Mouse (Mus musculus) erythroblast, embryonic 14.5 days (primary cell): ENCODE measurements around the gene Tmem186. TPM values are rescaled to one million over a fixed set of nuclear protein-coding genes. Genes with fewer than 3 reads are reported as not detected.

Experiments
- H3K27me3 ChIP-seq: 2 replicates; pipeline ENCODE4 v1.6.1; 2012; ENCODE audit warnings: inconsistent platforms; ENCODE audit not compliant: control insufficient read depth
- H3K36me3 ChIP-seq: 2 replicates; pipeline ENCODE4 v1.6.1; 2012; ENCODE audit warnings: mild to moderate bottlenecking, inconsistent platforms; ENCODE audit not compliant: control insufficient read depth
- H3K4me1 ChIP-seq: 2 replicates; pipeline ENCODE4 v1.6.1; 2012; ENCODE audit warnings: inconsistent platforms; ENCODE audit not compliant: control insufficient read depth
- H3K4me3 ChIP-seq: replicated peaks from 2 replicates; pipeline ENCODE3; 2012; ENCODE audit warnings: moderate library complexity, mild to moderate bottlenecking, inconsistent platforms
- H3K9me3 ChIP-seq: 2 replicates; pipeline ENCODE4 v1.6.1; 2012; ENCODE audit warnings: low read length, inconsistent platforms, mixed read lengths; ENCODE audit not compliant: control insufficient read depth
- GATA1 ChIP-seq: IDR thresholded peaks from 2 replicates; pipeline ENCODE4 v1.6.1; 2012; ENCODE audit warnings: low read length, inconsistent platforms, mixed read lengths
- TAL1 ChIP-seq: IDR thresholded peaks from 3 replicates; pipeline ENCODE4 v1.6.1; 2012; ENCODE audit warnings: low read length, inconsistent platforms, mixed read lengths
- polyA plus RNA-seq: library from polyadenylated mRNA; stranded (reverse); fragments of >175 nt; gene quantifications from 2 replicates; pipeline ENCODE4 v1.2.3, GENCODE M21; 2012

The Tmem186 gene
- polyA plus RNA-seq, 1 experiment: 0.35 TPM

DNA sequence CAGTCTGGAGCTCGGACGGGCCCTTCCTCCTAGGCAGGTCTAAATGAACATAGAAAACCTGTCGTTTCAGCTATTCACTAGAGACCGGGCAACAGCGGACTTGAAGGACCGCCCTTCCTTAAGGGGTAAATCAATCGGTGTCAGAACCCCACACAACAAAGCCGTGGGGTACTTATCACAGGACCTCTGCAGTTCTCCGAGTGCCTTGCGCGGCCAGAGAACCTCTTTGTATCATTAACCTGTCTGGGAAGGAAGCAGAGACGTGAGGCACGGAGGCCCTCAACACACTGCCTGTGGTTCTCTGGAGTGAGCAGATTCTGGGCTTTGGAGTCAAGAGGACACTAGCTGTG is 670 bp downstream of the Tmem186 start:
- no peaks in the 10 kb centered on the region for H3K27me3 ChIP-seq
- TF ChIP-seq TAL1: no peak
- TF ChIP-seq GATA1: no peak
- H3K36me3 ChIP-seq: peaks cover 70% of the 10 kb centered on the region
- no peaks in the 10 kb centered on the region for H3K9me3 ChIP-seq
- peaks cover 62% of the 10 kb centered on the region for H3K4me1 ChIP-seq
- peak overlapping the region; percentile 77 for H3K4me3 ChIP-seq

DNA sequence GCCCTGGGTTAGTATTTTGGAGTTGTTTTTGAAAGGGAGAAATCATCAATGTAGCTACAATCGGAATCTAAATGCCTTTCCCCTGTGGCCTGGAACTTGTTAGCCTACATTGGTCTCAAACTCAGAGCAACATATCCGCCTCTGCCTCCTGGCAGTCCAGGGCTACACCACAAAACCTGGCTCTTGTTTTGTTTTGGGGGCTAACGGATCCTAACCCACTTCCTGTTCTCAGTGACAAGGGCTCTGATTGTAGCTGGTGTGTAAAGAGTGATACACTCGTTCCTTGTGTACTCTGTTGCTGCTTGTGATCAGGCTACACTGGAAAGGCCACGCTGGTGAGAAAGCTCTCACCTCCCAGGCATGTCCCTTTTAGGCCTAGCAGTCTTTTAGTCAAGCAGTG is 6.1 kb downstream of the Tmem186 start:
- Histone ChIP-seq H3K36me3 (peaks cover 57% of the 10 kb centered on the region), H3K4me1 (peaks cover 22% of the 10 kb centered on the region)
- TF ChIP-seq TAL1: no peak
- no peak for TF ChIP-seq GATA1

GRCm38 (mm10) chr16:8630419-8630818 is 7.1 kb downstream of the Tmem186 start:
- Histone ChIP-seq H3K4me1 (peaks cover 12% of the 10 kb centered on the region), H3K27me3 (no peaks in the 10 kb centered on the region), H3K36me3 (peaks cover 49% of the 10 kb centered on the region), H3K9me3 (no peaks in the 10 kb centered on the region), H3K4me3 (no peak overlapping the region)
- TF ChIP-seq TAL1 (no peak), GATA1 (no peak)

More for the DNA sequence above, 6.1 kb downstream of the Tmem186 start:
- no peaks in the 10 kb centered on the region for H3K9me3 ChIP-seq
- H3K27me3 ChIP-seq: no peaks in the 10 kb centered on the region
- H3K4me3 ChIP-seq: no peak overlapping the region

DNA sequence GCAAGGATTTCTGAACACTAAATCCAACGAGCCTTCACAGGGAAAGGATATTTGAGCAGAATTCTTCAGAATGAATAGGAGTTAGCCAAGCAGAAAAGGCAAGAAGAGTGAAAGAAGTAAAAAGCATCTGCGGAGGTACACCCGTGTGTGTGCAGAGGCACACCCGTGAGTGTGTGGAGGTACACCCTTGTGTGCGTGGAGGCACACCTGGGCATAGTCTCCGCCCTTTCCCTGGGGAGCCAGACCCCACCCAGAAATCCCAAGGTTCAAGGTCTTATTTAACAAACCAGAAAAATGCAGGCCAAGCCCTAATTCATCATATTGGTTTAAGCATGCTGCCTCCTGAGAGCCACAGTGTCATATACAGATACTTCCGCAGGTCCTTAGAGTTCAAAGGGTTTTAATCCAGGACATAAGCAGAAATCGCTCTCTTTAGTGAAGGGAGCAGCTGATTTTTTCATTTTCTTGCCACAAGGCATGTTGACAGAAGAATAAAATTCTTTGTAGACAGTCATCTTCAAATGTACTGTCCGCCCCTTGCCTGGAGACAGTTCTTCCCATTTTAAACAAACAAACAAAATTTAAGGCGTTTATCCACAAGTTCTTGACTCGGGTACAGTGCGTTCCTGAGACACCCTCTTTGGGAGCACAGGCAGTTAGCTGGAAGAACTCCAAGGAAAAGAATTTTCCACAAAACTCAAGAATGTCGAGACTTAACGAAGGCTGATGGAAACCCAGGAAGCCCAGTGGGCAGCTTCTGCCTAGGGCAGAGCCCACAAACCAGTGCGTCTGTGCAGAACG is 17.0 kb downstream of the Tmem186 start:
- TF ChIP-seq TAL1: no peak
- no peak for TF ChIP-seq GATA1
- Histone ChIP-seq H3K27me3 (no peaks in the 10 kb centered on the region), H3K36me3 (peaks cover 22% of the 10 kb centered on the region), H3K4me1 (peaks cover 8% of the 10 kb centered on the region), H3K4me3 (no peak overlapping the region), H3K9me3 (peaks cover 7% of the 10 kb centered on the region)

- peaks cover 7% of the 10 kb centered on the region for H3K9me3 ChIP-seq
- peaks cover 22% of the 10 kb centered on the region for H3K36me3 ChIP-seq
- TF ChIP-seq TAL1: no peak
- no peak for TF ChIP-seq GATA1
- peaks cover 11% of the 10 kb centered on the region for H3K4me1 ChIP-seq
- H3K27me3 ChIP-seq: no peaks in the 10 kb centered on the region
- no peak overlapping the region for H3K4me3 ChIP-seq
Observed at GRCm38 (mm10) chr16:8619659-8620314, 17.7 kb downstream of the Tmem186 start.

DNA sequence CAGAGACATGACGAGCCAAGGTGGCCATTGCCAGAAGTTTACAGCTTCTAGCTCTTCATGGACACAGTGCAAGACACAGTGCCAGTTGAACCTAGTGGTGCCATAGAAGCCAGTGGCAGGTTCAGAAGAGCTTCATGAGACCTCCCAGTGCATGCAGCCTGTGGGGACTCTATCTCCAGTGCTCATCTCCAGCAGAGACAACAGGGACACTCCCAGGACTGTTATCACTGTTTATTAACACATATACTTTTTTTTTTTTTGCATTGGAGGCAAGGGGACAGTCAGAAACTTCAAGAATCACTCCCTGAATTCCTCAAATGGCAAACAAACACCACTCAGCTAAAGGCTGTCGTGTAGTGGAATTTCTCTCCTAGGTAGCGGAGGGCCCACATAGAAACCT is 24.1 kb downstream of the Tmem186 start:
- Histone ChIP-seq H3K9me3 (no peaks in the 10 kb centered on the region), H3K27me3 (no peaks in the 10 kb centered on the region), H3K4me3 (peak overlapping the region; percentile 50), H3K36me3 (peaks cover 28% of the 10 kb centered on the region), H3K4me1 (peaks cover 60% of the 10 kb centered on the region)
- TF ChIP-seq TAL1 (no peak), GATA1 (peak; percentile 77)

DNA sequence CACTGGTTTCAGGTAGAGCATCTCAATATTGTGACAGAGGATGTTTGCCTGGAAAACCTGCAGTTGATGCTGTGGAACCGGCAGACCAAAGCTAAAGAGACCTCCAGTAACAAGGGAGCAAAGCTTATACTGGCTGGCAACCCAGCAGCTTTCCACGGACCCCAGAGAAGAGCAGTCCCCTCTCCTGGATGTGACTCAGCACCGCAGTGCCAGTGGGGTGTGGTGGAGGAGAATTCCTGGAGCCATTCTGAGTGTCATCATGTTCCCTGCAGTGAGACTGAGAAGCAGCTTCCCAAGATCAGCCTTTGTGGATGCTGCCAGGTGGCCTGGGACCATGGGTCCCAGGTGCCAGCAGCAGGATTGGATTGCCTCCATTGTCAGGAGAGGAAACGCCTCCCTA is 24.5 kb downstream of the Tmem186 start:
- H3K36me3 ChIP-seq: peaks cover 25% of the 10 kb centered on the region
- no peaks in the 10 kb centered on the region for H3K27me3 ChIP-seq
- H3K4me1 ChIP-seq: peaks cover 61% of the 10 kb centered on the region
- no peaks in the 10 kb centered on the region for H3K9me3 ChIP-seq
- TF ChIP-seq GATA1 (no peak), TAL1 (no peak)
- H3K4me3 ChIP-seq: peak overlapping the region; percentile 50

GRCm38 (mm10) chr16:8612214-8613005 is 25.1 kb downstream of the Tmem186 start:
- peaks cover 61% of the 10 kb centered on the region for H3K4me1 ChIP-seq
- no peaks in the 10 kb centered on the region for H3K9me3 ChIP-seq
- TF ChIP-seq GATA1 (peak; percentile 93), TAL1 (peak; percentile 96)
- H3K27me3 ChIP-seq: no peaks in the 10 kb centered on the region
- H3K4me3 ChIP-seq: peak overlapping the region; percentile 50
- H3K36me3 ChIP-seq: peaks cover 25% of the 10 kb centered on the region

DNA sequence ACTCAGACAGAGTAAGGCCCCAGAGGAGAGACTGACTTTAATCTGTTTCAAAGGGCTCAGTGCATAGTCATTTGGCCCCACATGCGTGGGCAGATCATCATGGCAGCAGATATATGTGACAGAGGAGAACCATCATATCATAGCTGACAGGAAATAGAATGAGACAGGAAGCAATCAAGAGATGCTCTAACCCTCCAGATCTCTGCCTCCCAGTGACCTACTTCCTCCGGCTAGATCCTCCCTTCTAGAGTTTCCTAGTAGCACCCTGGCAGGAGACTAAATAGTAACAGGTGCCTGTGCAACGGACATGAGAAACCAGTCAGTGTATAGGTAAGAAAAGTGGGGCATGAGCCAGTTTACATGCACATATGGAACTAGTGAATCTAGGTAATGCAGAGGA is 27.1 kb downstream of the Tmem186 start:
- Histone ChIP-seq H3K27me3 (no peaks in the 10 kb centered on the region), H3K4me3 (no peak overlapping the region), H3K4me1 (peaks cover 54% of the 10 kb centered on the region), H3K9me3 (no peaks in the 10 kb centered on the region), H3K36me3 (peaks cover 20% of the 10 kb centered on the region)
- TF ChIP-seq TAL1 (no peak), GATA1 (no peak)
